Mouse (Mus musculus) v-Abl transformed pro-B cells (cell line): ENCODE results near the gene Lgals2.

Source experiments
- in situ Hi-C, 2 experiments: fragments of 400-800 bp; cut with MboI; formaldehyde crosslinking; loops; one replicate each; pipeline ENCODE4 v1.15.1; 2025; ENCODE audit not compliant: unreplicated experiment in 2 of 2

Gene Lgals2

DNA sequence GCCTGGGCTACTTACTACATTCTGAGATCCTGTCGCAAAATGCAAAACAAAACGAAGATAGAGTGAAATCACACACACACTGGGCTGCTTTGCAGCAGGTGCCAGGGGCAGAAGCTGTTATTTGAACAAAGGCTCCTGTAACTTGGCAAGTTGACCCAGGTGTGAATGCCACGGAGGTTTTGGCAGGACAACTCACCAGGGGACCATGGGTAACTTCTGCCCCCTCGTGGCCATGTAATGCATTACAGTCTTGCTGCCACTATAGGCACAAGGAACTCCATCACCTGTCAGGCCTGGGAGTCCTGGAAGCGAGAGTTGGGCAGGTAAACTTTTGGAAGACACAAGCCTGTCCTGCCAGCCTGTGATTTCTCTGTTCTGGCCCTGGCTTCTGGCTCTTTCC lies 6.9 kb downstream of the Lgals2 start:
- in situ Hi-C loops: loop anchor here (5.0 to 10.0 kb wide), 2 partner anchors 224 to 226 kb away; no protein-coding TSS in a partner anchor

- in situ Hi-C loops: loop anchor here (5.0 to 10.0 kb wide), 2 partner anchors 222 to 225 kb away; no protein-coding TSS in a partner anchor
These were observed 8.5 kb downstream of the Lgals2 start for GRCm38 (mm10) chr15:78846805-78847204.

- in situ Hi-C loops: loop anchor here (5.0 to 10.0 kb wide), 2 partner anchors 222 to 224 kb away; no protein-coding TSS in a partner anchor
These were observed 9.0 kb downstream of the Lgals2 start for GRCm38 (mm10) chr15:78846352-78846751.

DNA sequence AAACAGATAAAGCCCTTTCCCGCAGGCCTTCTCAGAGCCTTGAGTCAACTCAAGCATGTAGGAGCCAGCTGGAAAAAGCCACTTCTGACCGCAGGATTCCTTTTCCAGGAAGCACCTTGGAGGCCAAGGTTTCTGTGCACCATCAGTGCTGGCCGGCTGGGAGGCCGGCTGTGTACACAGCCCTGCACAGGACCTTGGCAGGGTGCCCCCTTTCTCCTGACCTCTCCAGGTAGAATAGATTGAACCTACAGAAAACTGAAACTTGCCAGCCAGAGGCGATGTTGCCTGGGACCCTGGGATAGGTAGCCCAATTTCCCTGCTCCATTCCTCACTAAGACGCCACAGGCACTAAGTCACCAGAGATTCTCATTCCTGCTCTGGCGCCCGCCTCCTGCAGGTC lies 9.5 kb downstream of the Lgals2 start:
- in situ Hi-C loops: loop anchor here (5.0 to 10.0 kb wide), 2 partner anchors 221 to 224 kb away; no protein-coding TSS in a partner anchor

- in situ Hi-C loops: loop anchor here (5.0 to 10.0 kb wide), 2 partner anchors 221 to 223 kb away; no protein-coding TSS in a partner anchor
These were observed 10.0 kb downstream of the Lgals2 start for GRCm38 (mm10) chr15:78845321-78845720.

GRCm38 (mm10) chr15:78844791-78845190 lies 10.5 kb downstream of the Lgals2 start:
- in situ Hi-C loops: loop anchor here (5.0 to 10.0 kb wide), 2 partner anchors 220 to 222 kb away; no protein-coding TSS in a partner anchor

GRCm38 (mm10) chr15:78843581-78844469 lies 11.5 kb downstream of the Lgals2 start:
- in situ Hi-C loops: loop anchor here in 1 of 2 experiments (10.0 kb wide), 1 partner anchor 219 kb away; no protein-coding TSS in a partner anchor

GRCm38 (mm10) chr15:78842371-78843163 lies 12.8 kb downstream of the Lgals2 start, which contains the start of gene Cdc42ep1:
Gene Cdc42ep1, plus strand, starts transcription at chr15:78842624.
- in situ Hi-C loops: loop anchor here in 1 of 2 experiments (10.0 kb wide), 1 partner anchor 218 kb away; no protein-coding TSS in a partner anchor

DNA sequence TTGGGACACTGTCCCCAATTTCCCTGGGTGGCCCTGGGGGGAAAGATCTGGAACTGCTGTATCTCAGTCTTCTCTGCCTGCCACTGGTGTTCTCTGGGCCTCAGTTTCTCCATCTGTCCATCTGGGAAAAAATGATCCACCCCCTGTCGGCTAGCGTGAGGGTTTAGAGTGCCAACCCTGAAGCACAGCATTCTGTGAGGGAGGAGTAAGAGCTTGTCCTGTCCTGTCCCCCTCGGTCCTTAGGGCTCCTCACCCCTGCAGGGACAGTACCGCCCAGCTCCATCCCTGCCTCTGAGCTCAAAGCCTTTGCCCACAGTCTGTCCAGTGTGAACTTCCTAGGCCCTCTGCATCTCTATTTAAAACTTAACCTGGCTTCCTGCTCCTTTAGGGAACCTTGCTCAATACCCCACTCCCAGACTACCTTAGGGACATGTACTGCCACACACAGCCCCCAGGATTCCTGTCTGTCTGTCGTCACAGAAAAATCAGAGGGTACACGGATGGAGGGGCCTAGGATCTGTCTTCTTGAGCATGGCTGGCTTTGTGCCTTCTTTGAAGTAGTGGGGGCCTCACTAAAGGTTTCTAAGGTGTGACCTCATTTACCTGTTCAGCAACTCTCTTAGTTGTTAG lies 14.1 kb downstream of the Lgals2 start:
- in situ Hi-C loops: loop anchor here in 1 of 2 experiments (10.0 kb wide), 1 partner anchor 216 kb away; no protein-coding TSS in a partner anchor

DNA sequence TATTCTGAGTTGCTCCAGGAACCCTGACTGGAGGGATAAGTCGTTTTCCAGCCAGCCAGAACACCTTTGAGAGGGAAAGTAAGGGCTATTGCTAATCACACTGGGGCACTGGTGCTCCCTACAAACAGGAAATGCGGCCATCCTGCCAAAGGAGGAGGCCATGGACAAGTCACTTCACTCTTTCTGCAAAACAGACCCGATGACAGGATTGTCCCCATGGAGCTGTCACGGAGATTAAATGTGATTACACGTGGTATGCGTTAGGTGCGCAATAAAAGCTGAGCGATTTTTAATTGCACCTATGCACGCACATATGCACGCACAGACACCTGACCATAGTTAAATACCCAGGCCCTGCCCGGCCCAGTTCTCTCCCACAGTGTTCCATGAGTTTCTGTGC lies 14.6 kb downstream of the Lgals2 start:
- in situ Hi-C loops: loop anchor here in 1 of 2 experiments (10.0 kb wide), 1 partner anchor 216 kb away; no protein-coding TSS in a partner anchor

GRCm38 (mm10) chr15:78840241-78840640 lies 15.1 kb downstream of the Lgals2 start:
- in situ Hi-C loops: loop anchor here in 1 of 2 experiments (10.0 kb wide), 1 partner anchor 215 kb away; no protein-coding TSS in a partner anchor

DNA sequence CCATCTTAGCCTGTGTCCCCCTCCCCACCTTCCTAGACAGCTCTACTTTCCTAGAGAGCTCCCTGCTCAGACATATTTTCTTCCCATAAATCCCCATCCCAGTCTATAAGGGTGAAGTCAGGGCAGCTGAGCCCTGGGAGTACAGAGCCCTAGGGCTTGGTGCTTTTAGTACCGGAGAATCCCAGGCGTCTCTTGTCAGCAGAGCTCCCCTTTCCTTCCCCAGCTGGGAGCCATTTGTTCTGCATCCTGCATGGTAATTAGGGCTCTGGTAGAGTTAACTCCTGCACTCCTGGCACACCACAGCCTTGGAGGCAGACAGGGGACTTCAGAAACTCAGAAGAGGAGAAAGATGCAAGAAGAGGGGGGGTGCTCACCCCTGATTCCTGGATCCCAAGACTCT lies 15.6 kb downstream of the Lgals2 start:
- in situ Hi-C loops: loop anchor here in 1 of 2 experiments (10.0 kb wide), 1 partner anchor 215 kb away; no protein-coding TSS in a partner anchor

- in situ Hi-C loops: no loop called here
These were observed 19.2 kb downstream of the Lgals2 start for GRCm38 (mm10) chr15:78836086-78836621.

GRCm38 (mm10) chr15:78835200-78836085 lies 19.9 kb downstream of the Lgals2 start:
- in situ Hi-C loops: no loop called here

- in situ Hi-C loops: no loop called here
These were observed 20.9 kb downstream of the Lgals2 start for GRCm38 (mm10) chr15:78834233-78835005.

DNA sequence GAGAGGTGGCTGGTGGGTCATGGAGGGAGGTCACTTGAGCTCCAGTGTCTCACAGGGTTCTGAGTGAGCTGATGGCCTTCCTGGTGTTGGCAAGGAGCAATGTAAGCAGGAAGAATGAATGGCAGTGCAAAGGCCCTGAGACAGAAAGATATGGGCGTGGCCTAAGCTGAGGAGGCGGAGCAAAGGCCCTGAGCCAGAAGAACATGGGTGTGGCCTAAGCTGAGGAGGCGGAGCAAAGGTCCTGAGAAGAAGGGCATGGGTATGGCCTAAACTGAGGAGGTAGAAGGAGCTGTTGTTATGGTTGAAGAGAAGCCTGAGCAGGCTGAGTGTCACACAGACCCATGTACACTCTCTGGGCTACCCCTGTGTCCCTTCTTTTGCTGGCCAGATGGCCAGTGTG lies 21.7 kb downstream of the Lgals2 start:
- in situ Hi-C loops: no loop called here

- in situ Hi-C loops: no loop called here
These were observed 22.6 kb downstream of the Lgals2 start for GRCm38 (mm10) chr15:78832701-78833123.
